Mouse (Mus musculus) heart, embryonic 15.5 days (tissue): ENCODE measurements around the gene Mrpl37. TPM values are rescaled to one million over a fixed set of nuclear protein-coding genes. Genes with fewer than 3 reads are reported as not detected.
A peak's percentile ranks its signal among the peaks of the same experiment; 100 is the strongest.
"Not testable (repeated sequence)": the region's sequence is repeated elsewhere in the genome, so short reads cannot be mapped to it uniquely, and the experiment has no call there.

Experiments
- ATAC-seq: fragments of 200-750 bp; cut with Nextera tagmentation; replicated peaks from 2 replicates; pipeline ENCODE4 v1.8.0; 2017; ENCODE audit warnings: low read depth, moderate TSS enrichment; ENCODE audit not compliant: insufficient number of reproducible peaks, insufficient read depth, low FRiP score
- H3K27ac ChIP-seq: fragments of 300-500 bp; sonication (generic); 2 replicates; pipeline ENCODE4 v1.5.1; 2015; ENCODE audit warnings: mild to moderate bottlenecking, inconsistent platforms
- H3K27me3 ChIP-seq: fragments of 300-500 bp; sonication (generic); 2 replicates; pipeline ENCODE4 v1.6.1; 2015; ENCODE audit warnings: inconsistent platforms
- H3K36me3 ChIP-seq: fragments of 300-500 bp; sonication (generic); 2 replicates; pipeline ENCODE4 v1.6.1; 2015; ENCODE audit warnings: mild to moderate bottlenecking, inconsistent platforms
- H3K4me1 ChIP-seq: fragments of 300-500 bp; sonication (generic); replicated peaks from 2 replicates; pipeline ENCODE4 v1.6.1; 2015; ENCODE audit warnings: inconsistent platforms
- H3K4me2 ChIP-seq: fragments of 300-500 bp; sonication (generic); 2 replicates; pipeline ENCODE4 v1.6.1; 2015; ENCODE audit warnings: inconsistent platforms, mild to moderate bottlenecking, moderate library complexity
- H3K4me3 ChIP-seq: fragments of 300-500 bp; sonication (generic); 2 replicates; pipeline ENCODE4 v1.5.1; 2015; ENCODE audit warnings: mild to moderate bottlenecking, inconsistent platforms
- H3K9ac ChIP-seq: fragments of 300-500 bp; sonication (generic); 2 replicates; pipeline ENCODE4 v1.6.1; 2015; ENCODE audit warnings: mild to moderate bottlenecking, inconsistent platforms
- H3K9me3 ChIP-seq: fragments of 300-500 bp; sonication (generic); replicated peaks from 2 replicates; pipeline ENCODE4 v1.6.1; 2016; ENCODE audit warnings: inconsistent platforms
- WGBS: fragments of 180-500 bp; shearing (Covaris S2); methylation state at CpG from one replicate; pipeline ENCODE4 v1.1.7; 2015; ENCODE audit warnings: mixed read lengths; 5-methylcytosine and 5-hydroxymethylcytosine counted together
- polyA plus RNA-seq: library from polyadenylated mRNA; unstranded; fragments of >200 nt; fragmentation: Nextera tagmentation; extraction: Ambion mirVana; gene quantifications from 2 replicates; pipeline ENCODE4 v1.2.1, GENCODE M21; 2015

Mrpl37 gene
- 79.5 and 89.9 TPM in 2 replicates for polyA plus RNA-seq

DNA sequence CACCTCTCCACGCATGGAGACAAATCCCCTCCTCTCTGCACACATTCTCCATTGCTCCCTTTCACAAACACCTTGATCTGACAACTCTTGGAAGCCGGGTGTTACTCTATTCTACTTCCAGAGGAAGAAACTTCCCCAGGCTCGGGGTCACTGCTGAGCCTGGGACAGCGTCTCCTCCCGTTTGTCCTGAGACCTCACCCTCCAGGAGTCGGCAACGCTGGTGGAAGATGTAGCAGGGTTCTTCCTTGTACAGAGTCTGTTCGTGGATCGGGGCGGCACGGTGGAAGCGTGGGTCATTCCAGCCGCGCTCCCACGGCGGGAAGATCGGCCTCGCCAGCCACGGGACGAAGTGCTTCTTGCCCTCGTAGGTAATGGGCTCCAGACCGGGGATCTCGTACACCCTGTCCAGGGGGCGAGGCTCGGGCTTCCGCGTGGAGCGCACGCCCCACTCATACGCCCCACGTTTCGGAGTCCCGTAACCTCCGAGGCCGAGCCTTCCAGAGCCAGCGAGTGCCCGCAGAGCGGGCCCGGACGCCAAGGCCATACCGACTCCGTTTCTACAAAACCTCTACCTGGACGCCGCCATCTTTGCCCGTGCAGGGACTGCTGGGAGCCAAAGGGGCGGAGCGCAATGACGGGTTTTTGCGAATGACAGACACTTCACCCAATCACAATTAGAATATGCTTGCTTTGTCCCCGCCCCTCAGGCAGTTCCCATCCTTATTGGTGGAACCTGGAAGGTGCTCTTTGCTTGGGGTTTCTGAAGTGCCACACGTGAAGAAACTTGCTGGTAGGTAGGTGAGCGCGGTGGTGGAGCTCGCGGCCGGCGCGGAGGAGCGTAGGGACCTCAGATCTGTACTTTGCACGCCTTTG lies at the start of gene Mrpl37, which contains the start of gene Cyb5rl:
Gene Mrpl37 (minus strand): TSS at position 617 of the 873 bp plus-strand sequence.
Gene Cyb5rl (plus strand): TSS at position 737 of the 873 bp plus-strand sequence.
- H3K4me1 ChIP-seq: peaks cover 14% of the 10 kb centered on the region
- H3K4me3 ChIP-seq: peak within 1 kb of the TSS; percentile 81
- H3K4me2 ChIP-seq: peak within 1 kb of the TSS; percentile 90
- H3K9ac ChIP-seq: peak within 1 kb of the TSS; percentile 87
- ATAC-seq: peak; percentile 99
- no peaks in the 10 kb centered on the region for H3K9me3 ChIP-seq
- H3K27me3 ChIP-seq: no peaks in the 10 kb centered on the region
- H3K27ac ChIP-seq: peak within 1 kb of the TSS; percentile 56; the same call in 1 of the 2 replicates
- H3K36me3 ChIP-seq: peaks cover 25% of the 10 kb centered on the region
- under 1% methylated on average over 60 of the region's 60 CpGs for WGBS

DNA sequence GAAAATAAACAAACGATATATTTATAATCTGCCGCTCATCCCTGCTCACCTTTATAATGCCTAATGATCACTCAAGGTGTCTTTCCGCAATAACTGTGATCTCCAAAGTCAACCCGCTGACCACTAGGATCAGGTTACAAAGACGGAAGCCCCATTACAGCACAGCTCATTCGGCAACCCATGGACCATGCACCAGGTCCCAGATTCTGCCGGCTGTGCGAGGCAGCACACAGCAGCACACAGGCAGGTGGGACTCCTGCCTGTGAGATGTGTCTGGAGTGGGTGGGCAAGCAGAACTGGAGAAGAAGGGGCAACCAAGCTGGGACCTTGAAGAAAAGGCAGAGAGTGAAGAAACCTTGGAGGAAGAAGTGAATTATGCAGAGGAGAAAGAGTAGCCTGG lies 47.6 kb upstream of the Mrpl37 start:
- Histone ChIP-seq H3K4me3 (no peak overlapping the region), H3K36me3 (no peaks in the 10 kb centered on the region), H3K27ac (no peak overlapping the region), H3K9me3 (no peaks in the 10 kb centered on the region), H3K4me1 (no peaks in the 10 kb centered on the region), H3K9ac (no peak overlapping the region), H3K4me2 (no peak overlapping the region), H3K27me3 (no peaks in the 10 kb centered on the region; the same call in 1 of the 2 replicates)
- WGBS: 48% methylated on average over 8 of the region's 8 CpGs
- no peak for ATAC-seq

DNA sequence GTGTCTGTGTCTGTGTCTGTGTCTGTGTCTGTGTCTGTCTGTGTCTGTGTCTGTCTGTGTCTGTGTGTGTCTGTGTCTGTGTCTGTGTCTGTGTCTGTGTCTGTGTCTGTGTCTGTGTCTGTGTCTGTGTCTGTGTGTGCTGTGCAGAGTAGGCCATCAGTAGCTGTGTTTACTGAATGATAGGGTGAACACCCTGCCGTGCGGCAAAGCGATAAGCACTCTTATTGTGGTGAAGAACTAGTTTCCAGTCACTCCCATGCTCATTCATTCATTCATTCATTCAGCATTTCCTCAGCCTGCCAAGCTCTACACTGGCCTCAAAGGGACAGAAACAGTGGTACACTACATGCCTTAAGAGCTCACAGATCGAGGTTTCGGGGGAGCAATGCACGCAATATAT lies 42.5 kb upstream of the Mrpl37 start:
- ATAC-seq, H3K4me3 ChIP-seq, H3K27ac ChIP-seq, H3K27me3 ChIP-seq, H3K36me3 ChIP-seq, H3K9me3 ChIP-seq, H3K4me2 ChIP-seq, H3K9ac ChIP-seq, H3K4me1 ChIP-seq: not testable (repeated sequence)
- 89% methylated on average over 6 of the region's 6 CpGs for whole genome bisulfite sequencing

DNA sequence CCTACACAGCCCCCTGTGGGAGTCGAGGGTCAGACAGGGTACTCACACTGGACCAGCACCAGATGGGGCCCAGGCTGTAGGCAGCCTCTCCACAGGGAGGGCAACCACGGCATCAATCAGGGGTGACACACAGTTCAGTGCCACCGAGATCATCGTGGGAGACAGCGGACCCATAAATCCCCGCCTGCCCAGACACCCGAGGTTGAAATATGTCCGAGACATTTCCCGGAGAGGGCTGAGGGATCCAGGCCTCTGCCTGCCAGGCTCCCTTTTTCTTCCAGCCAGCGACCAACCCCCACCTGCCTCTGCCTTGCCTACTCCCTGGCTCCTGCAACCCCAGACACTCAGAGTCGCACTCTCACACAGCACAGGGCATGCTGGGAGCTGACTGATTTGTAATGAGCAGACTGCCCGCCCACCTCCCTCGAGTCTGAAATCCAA lies 41.6 kb upstream of the Mrpl37 start:
- no peak for ATAC-seq
- H3K4me2 ChIP-seq: peak overlapping the region; percentile 15; the same call in 1 of the 2 replicates

DNA sequence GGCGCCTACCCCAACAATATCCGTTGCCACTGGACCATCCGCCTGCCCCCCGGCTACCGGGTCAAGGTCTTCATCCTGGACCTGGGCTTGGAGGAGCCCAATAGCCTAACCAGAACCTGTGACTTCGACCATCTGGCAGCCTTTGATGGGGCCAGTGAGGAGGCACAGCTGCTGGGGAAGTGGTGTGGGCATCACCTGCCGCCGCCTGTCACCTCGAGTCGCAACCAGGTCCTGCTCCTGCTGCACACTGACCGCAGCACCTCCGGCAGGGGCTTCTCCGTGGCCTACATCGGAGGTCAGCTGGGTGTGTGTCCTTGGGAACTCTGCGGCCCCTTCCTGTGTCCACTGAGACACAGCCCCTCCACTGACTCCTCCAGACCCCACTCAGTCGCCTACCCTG lies 40.1 kb upstream of the Mrpl37 start:
- no peak overlapping the region for H3K4me3 ChIP-seq
- H3K4me2 ChIP-seq: no peak overlapping the region
- no peaks in the 10 kb centered on the region for H3K27me3 ChIP-seq
- H3K4me1 ChIP-seq: peaks cover 6% of the 10 kb centered on the region; the same call in 1 of the 2 replicates
- no peak overlapping the region for H3K27ac ChIP-seq
- no peak for ATAC-seq
- H3K9ac ChIP-seq: no peak overlapping the region
- no peaks in the 10 kb centered on the region for H3K36me3 ChIP-seq
- 86% methylated on average over 16 of the region's 16 CpGs for WGBS
- no peaks in the 10 kb centered on the region for H3K9me3 ChIP-seq

More for the DNA sequence above, 41.6 kb upstream of the Mrpl37 start:
- no peak overlapping the region for H3K9ac ChIP-seq
- no peaks in the 10 kb centered on the region for H3K36me3 ChIP-seq
- H3K27me3 ChIP-seq: no peaks in the 10 kb centered on the region
- H3K27ac ChIP-seq: no peak overlapping the region
- WGBS: 39% methylated on average over 13 of the region's 13 CpGs
- no peaks in the 10 kb centered on the region for H3K9me3 ChIP-seq
- H3K4me1 ChIP-seq: peaks cover 6% of the 10 kb centered on the region; the same call in 1 of the 2 replicates
- no peak overlapping the region for H3K4me3 ChIP-seq

DNA sequence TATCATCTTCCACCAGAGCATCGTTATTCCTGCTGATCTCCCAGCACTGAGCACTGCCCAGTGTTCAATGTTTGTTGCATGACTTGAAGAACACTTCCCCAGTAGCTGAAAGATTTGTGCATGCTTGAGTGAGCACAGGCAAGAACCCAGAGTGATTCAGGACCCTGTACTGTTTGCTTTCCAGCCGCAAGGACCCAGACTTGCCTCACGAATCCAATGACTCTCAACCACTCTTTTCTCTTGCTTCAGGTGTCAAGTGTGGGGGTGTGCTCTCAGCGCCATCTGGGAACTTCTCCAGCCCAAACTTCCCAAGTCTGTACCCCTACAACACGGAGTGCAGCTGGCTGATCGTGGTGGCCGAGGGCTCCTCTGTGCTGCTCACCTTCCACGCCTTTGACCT lies 35.6 kb upstream of the Mrpl37 start:
- Histone ChIP-seq H3K27me3 (0 out of 2 replicates have a peak, but pooled peaks cover 6% of the 10 kb centered on the region), H3K27ac (no peak overlapping the region), H3K9me3 (no peaks in the 10 kb centered on the region), H3K9ac (no peak overlapping the region), H3K4me3 (no peak overlapping the region), H3K4me2 (no peak overlapping the region), H3K36me3 (no peaks in the 10 kb centered on the region), H3K4me1 (no peaks in the 10 kb centered on the region)
- WGBS: 69% methylated on average over 8 of the region's 8 CpGs
- ATAC-seq: no peak

DNA sequence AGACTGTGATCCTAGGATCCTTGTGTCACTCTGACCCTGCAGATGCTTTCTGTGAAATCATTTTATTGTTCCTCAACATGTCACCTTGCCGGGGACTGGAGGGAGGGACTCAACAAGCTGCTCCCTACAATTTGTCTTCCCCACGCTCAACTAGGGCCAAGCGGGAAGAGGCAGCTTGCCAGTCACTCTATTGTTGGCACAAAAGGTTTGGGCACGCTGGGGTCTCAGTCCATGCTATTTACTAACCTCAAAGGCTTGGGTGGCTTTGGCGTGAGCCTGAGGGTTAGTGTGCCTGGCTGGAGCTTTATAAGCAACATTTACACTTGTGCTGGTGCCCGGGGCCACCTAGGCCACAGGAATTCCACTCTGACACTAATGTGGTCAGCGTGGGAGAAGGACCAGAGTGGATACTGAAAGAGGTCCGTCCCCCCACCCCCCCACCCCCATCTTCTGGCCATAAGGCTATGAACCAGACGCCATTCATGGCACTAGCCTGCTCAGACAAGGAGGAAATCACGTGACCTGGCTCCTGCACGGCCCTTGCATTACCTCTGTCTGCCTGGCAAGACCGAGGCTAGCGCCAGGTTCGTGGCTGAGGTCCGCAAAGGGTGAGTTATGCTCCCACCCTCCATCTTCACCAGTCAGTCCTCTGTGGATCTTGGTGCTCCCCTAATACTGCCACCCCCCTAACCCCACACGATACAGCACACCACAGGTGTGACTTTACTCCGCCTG lies 32.3 kb upstream of the Mrpl37 start:
- no peak overlapping the region for H3K4me3 ChIP-seq
- 71% methylated on average over 17 of the region's 17 CpGs for WGBS
- ATAC-seq: no peak
- H3K27ac ChIP-seq: no peak overlapping the region
- 0 out of 2 replicates have a peak, but pooled peaks cover 6% of the 10 kb centered on the region for H3K27me3 ChIP-seq
- no peak overlapping the region for H3K9ac ChIP-seq
- peaks cover 4% of the 10 kb centered on the region; the same call in 1 of the 2 replicates for H3K4me1 ChIP-seq
- no peaks in the 10 kb centered on the region for H3K36me3 ChIP-seq
- H3K9me3 ChIP-seq: no peaks in the 10 kb centered on the region
- H3K4me2 ChIP-seq: no peak overlapping the region

DNA sequence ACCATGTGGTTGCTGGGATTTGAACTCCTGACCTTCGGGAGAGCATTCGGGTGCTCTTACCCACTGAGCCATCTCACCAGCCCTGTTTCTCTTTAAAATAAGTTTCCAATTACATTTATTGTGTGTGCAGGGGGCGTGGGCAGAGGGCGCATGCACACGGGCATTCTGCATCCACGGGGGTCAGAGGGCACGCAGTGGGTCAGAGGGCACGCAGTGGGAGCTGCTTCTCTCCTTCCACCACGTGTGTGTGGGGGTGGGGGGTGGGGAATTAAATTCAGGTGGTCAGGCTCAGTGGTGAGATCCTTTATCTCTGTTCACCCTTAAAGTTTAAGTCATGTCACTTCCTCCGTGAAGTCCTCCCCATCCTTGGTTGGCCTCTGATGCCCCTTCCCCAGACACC lies 31.7 kb upstream of the Mrpl37 start:
- Histone ChIP-seq H3K4me2 (no peak overlapping the region), H3K4me1 (peaks cover 4% of the 10 kb centered on the region; the same call in 1 of the 2 replicates), H3K4me3 (no peak overlapping the region), H3K9ac (no peak overlapping the region), H3K27ac (no peak overlapping the region), H3K9me3 (no peaks in the 10 kb centered on the region), H3K36me3 (no peaks in the 10 kb centered on the region), H3K27me3 (0 out of 2 replicates have a peak, but pooled peaks cover 6% of the 10 kb centered on the region)
- ATAC-seq: no peak
- WGBS: 82% methylated on average over 10 of the region's 10 CpGs

DNA sequence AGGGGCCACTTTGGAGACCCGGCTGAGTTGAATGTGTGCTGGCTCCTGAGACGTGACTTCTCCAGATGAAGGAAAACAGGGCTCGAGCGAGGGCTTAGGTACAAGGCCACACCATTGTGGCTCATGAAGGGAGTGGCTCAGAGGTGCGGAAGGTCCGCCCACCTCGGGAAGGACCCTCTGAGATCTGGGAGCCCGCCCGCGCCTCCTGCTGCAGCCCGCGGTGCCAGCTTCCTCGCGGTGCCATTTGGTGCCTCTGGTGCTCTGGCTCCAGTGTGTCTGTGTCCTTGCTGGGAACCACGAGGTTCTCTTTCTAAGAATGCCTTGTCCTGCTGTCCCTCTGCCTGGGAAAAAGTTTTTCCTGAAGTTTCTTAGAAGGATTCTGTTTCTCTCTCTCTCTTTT lies 31.2 kb upstream of the Mrpl37 start:
- Histone ChIP-seq H3K9me3 (no peaks in the 10 kb centered on the region), H3K4me3 (no peak overlapping the region), H3K4me1 (peaks cover 4% of the 10 kb centered on the region; the same call in 1 of the 2 replicates), H3K27me3 (0 out of 2 replicates have a peak, but pooled peaks cover 6% of the 10 kb centered on the region), H3K4me2 (no peak overlapping the region), H3K27ac (no peak overlapping the region), H3K36me3 (no peaks in the 10 kb centered on the region), H3K9ac (no peak overlapping the region)
- WGBS: 47% methylated on average over 15 of the region's 15 CpGs
- no peak for ATAC-seq

DNA sequence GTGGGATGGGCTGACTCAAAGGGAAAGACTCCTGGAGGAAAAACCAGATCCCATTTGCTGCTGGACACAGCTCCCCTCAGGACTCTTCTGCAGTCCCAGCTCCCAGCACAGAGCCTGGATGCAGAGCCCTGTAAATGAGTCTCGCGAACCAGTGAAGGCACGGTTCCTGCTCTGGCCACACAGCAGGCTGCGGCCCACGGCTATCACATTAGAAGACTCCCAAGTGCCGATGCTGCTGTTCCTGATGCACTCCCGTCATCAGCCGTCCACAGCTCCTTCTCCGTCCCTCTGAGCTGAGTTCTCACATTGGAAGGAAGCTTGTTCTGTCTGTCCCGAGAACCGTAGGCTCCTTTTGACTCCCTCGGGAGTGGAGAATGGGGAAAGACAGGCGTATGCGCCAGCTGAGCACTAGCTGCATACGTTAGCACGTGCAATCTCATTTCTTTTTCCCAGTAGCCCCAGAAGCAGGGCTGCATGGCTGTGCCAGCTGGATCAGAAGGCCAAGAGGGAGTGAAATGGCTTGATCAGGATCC lies 30.2 kb upstream of the Mrpl37 start, which contains the start of gene Cdcp2:
Gene Cdcp2 (plus strand): TSS at position 51 of the 533 bp plus-strand sequence.
- no peaks in the 10 kb centered on the region for H3K9me3 ChIP-seq
- ATAC-seq: no peak
- H3K27ac ChIP-seq: no peak within 1 kb of the TSS
- H3K4me3 ChIP-seq: no peak within 1 kb of the TSS
- 64% methylated on average over 16 of the region's 16 CpGs for WGBS
- H3K36me3 ChIP-seq: no peaks in the 10 kb centered on the region
- no peak within 1 kb of the TSS for H3K4me2 ChIP-seq
- H3K9ac ChIP-seq: no peak within 1 kb of the TSS
- H3K4me1 ChIP-seq: peaks cover 4% of the 10 kb centered on the region; the same call in 1 of the 2 replicates
- 0 out of 2 replicates have a peak, but pooled peaks cover 6% of the 10 kb centered on the region for H3K27me3 ChIP-seq

DNA sequence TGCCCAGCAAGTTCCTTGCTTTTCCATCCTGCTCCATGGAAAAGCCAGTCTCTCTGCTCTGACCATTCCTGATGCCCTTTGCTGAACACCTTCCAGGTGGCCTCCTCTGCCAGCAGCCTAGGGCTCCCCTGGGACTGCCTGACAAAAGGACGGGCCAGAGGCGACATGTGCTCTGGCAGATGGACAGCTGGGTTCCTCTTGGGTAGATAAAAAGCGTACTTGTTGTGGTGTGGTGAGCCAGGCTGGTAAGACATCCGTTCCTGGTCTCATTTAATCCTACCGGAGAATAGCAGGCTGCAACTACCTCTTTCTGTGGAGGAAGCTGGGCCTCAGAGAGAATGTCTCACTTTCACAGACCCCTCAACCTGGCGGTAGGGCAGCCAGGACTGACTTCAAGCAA lies 29.4 kb upstream of the Mrpl37 start:
- Histone ChIP-seq H3K4me1 (peaks cover 4% of the 10 kb centered on the region; the same call in 1 of the 2 replicates), H3K27ac (no peak overlapping the region), H3K9me3 (no peaks in the 10 kb centered on the region), H3K27me3 (0 out of 2 replicates have a peak, but pooled peaks cover 6% of the 10 kb centered on the region), H3K4me3 (no peak overlapping the region), H3K36me3 (no peaks in the 10 kb centered on the region), H3K9ac (no peak overlapping the region), H3K4me2 (no peak overlapping the region)
- ATAC-seq: no peak
- 44% methylated on average over 6 of the region's 6 CpGs for WGBS
